Mouse (Mus musculus): ENCODE data around the gene Zfp784. TPM values are rescaled to one million over a fixed set of nuclear protein-coding genes. Genes with fewer than 3 reads are reported as not detected.

Gene Zfp784
- total and polyA plus RNA-seq, 3 experiments: 0.96 to 2.9 TPM; not detected in 1

DNA sequence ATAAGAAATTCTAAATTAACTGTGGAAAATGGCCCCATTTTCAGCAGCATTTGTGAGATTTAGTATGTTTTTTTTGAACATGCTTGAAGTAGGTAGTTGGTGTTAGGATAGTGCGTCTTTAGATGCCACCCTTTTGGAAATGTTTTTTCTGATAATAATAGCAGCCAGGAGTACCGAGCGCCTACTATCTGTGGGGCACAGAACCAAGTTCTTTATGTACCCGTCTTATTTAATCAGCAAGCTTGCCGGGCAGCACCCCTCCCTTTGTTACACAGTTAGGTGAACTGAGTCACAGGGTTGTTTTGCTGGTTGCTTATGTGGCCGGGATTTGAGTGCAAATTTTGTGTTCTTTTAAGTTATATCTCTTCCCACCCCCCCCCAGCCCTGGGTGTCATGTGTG, 43.0 kb upstream of the Zfp784 start:
- TF ChIP-seq TCF12 (IDR thresholded peaks at IDR 0.05; ENCODE audit: low read depth, low read length): peak; percentile 52; the same call in 1 of the 2 replicates
- TF ChIP-seq HCFC1 (IDR thresholded peaks at IDR 0.05; ENCODE audit: low read depth, low read length): 0 out of 2 replicates have a peak, but pooled peaks have one; percentile 23
- TF ChIP-seq ZMIZ1 (IDR thresholded peaks at IDR 0.05; ENCODE audit: low read depth, low read length): no peak
- TF ChIP-seq CHD2 (IDR thresholded peaks at IDR 0.05; ENCODE audit: low read length): no peak
- peak; percentile 43 to 73; a peak in 3 of 4 replicates for TF ChIP-seq EP300 (IDR thresholded peaks at IDR 0.05; ENCODE audit: low read depth in 1 of 2, low read length in 2 of 2)
- TF ChIP-seq MYB (IDR thresholded peaks at IDR 0.05; ENCODE audit: low read depth, low read length): no peak
- peak; percentile 44; the same call in 1 of the 2 replicates for TF ChIP-seq GATA1 (IDR thresholded peaks at IDR 0.05; ENCODE audit: low read depth, low read length)
- TF ChIP-seq MXI1 (IDR thresholded peaks at IDR 0.05; ENCODE audit: low read depth, low read length): 0 out of 2 replicates have a peak, but pooled peaks have one; percentile 32
- no peak for TF ChIP-seq RCOR1 (IDR thresholded peaks at IDR 0.05; ENCODE audit: low read depth, low read length)
- TF ChIP-seq ELF1 (IDR thresholded peaks at IDR 0.05; ENCODE audit: low read depth, low read length): no peak
- peak; percentile 61; the same call in 1 of the 2 replicates for TF ChIP-seq SIN3A (IDR thresholded peaks at IDR 0.05; ENCODE audit: low read length)
- peak; percentile 69 for TF ChIP-seq TAL1 (IDR thresholded peaks at IDR 0.05; ENCODE audit: low read length)
- peak in 1 of 3 experiments; percentile 18; a peak in 2 of 6 replicates for TF ChIP-seq CTCF (IDR thresholded peaks at IDR 0.05 in 2 of 3, conservative IDR thresholded peaks at IDR 0.05 in 1 of 3; ENCODE audit: control insufficient read depth in 1 of 3, insufficient read depth in 1 of 3, low read depth in 2 of 3, low read length in 3 of 3, poor library complexity in 1 of 3, severe bottlenecking in 1 of 3)
- H3K27ac ChIP-seq (ENCODE audit: control insufficient read depth, low read depth, low read length): peak overlapping the region; percentile 3; the same call in 1 of the 2 replicates
- peak overlapping the region; percentile 91 for H3K9ac ChIP-seq (ENCODE audit: control insufficient read depth, low read depth, low read length, poor library complexity, severe bottlenecking)
- H3K36me3 ChIP-seq (ENCODE audit: control insufficient read depth in 1 of 2, insufficient read depth in 2 of 2, low read length in 2 of 2): peaks cover 24 to 51% of the 10 kb centered on the region in 2 experiments
- peak; percentile 75 for DNase-seq (ENCODE audit: low read depth, low spot score)
- H3K79me2 ChIP-seq (ENCODE audit: control insufficient read depth, insufficient read depth, low read length, poor library complexity): peaks cover 43% of the 10 kb centered on the region
- no peaks in the 10 kb centered on the region for H3K27me3 ChIP-seq (ENCODE audit: control insufficient read depth in 1 of 2, insufficient read depth in 2 of 2, low read length in 2 of 2)
- peaks cover 13 to 41% of the 10 kb centered on the region in 2 experiments for H3K4me1 ChIP-seq (ENCODE audit: control insufficient read depth in 1 of 2, insufficient read depth in 2 of 2, low read length in 2 of 2)
- H3K9me3 ChIP-seq (replicated peaks; ENCODE audit: insufficient read depth, low read length): no peaks in the 10 kb centered on the region
- peak overlapping the region; percentile 69 to 95 for H3K4me3 ChIP-seq (ENCODE audit: control insufficient read depth in 1 of 2, insufficient read depth in 1 of 2, low read depth in 2 of 2, low read length in 2 of 2)

DNA sequence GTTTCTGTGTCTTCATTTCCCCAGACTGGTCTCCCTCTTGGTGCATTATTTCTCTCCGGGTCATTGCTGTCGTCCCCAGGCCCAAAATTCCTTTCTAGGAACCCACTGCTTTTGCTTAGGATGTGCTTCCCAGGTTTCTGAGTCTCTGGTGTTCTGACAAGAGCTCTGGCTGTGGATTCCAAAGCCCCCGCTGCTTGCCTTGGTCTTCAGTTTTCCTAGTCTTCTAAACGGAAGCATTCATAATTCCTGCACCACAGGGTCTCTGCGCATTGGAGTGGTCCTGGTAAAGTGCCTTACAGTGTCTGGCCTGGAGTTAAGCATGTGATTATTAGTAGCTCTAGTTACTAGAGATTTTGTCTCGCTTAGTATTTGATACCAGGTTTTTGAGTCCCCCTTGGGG, 42.6 kb upstream of the Zfp784 start:
- no peak for TF ChIP-seq MAFK (IDR thresholded peaks at IDR 0.05; ENCODE audit: borderline replicate concordance, low read depth, low read length)
- no peak for TF ChIP-seq POLR2AphosphoS5 (IDR thresholded peaks at IDR 0.05; ENCODE audit: borderline replicate concordance, low read depth, low read length)
- TF ChIP-seq MAX (IDR thresholded peaks at IDR 0.05; ENCODE audit: low read length): no peak
- TF ChIP-seq BHLHE40 (IDR thresholded peaks at IDR 0.05; ENCODE audit: borderline replicate concordance, low read depth, low read length): no peak
- TF ChIP-seq SIN3A (IDR thresholded peaks at IDR 0.05; ENCODE audit: low read length): no peak
- no peak for TF ChIP-seq ETS1 (IDR thresholded peaks at IDR 0.05; ENCODE audit: low read depth, low read length)
- no peak for TF ChIP-seq NELFE (IDR thresholded peaks at IDR 0.05; ENCODE audit: low read depth, low read length)
- TF ChIP-seq TCF12 (IDR thresholded peaks at IDR 0.05; ENCODE audit: low read depth, low read length): no peak
- TF ChIP-seq GABPA (IDR thresholded peaks at IDR 0.05; ENCODE audit: low read depth, low read length): no peak
- Histone ChIP-seq H3K79me2 (ENCODE audit: control insufficient read depth, insufficient read depth, low read length, poor library complexity) (peaks cover 39% of the 10 kb centered on the region), H3K27me3 (ENCODE audit: control insufficient read depth in 1 of 2, insufficient read depth in 2 of 2, low read length in 2 of 2) (no peaks in the 10 kb centered on the region), H3K36me3 (ENCODE audit: control insufficient read depth in 1 of 2, insufficient read depth in 2 of 2, low read length in 2 of 2) (peaks cover 25 to 54% of the 10 kb centered on the region in 2 experiments), H3K4me3 (ENCODE audit: control insufficient read depth in 1 of 2, insufficient read depth in 1 of 2, low read depth in 2 of 2, low read length in 2 of 2) (peak overlapping the region; percentile 69 to 95), H3K9ac (ENCODE audit: control insufficient read depth, low read depth, low read length, poor library complexity, severe bottlenecking) (peak overlapping the region; percentile 91), H3K9me3 (replicated peaks; ENCODE audit: insufficient read depth, low read length) (no peaks in the 10 kb centered on the region), H3K4me1 (ENCODE audit: control insufficient read depth in 1 of 2, insufficient read depth in 2 of 2, low read length in 2 of 2) (peaks cover 15 to 43% of the 10 kb centered on the region in 2 experiments), H3K27ac (ENCODE audit: control insufficient read depth, low read depth, low read length) (peak overlapping the region; percentile 82)
- peak; percentile 50 for DNase-seq (ENCODE audit: low read depth, low spot score)
